Mouse (Mus musculus): ENCODE data around the gene Nol12.

The Nol12 gene

DNA sequence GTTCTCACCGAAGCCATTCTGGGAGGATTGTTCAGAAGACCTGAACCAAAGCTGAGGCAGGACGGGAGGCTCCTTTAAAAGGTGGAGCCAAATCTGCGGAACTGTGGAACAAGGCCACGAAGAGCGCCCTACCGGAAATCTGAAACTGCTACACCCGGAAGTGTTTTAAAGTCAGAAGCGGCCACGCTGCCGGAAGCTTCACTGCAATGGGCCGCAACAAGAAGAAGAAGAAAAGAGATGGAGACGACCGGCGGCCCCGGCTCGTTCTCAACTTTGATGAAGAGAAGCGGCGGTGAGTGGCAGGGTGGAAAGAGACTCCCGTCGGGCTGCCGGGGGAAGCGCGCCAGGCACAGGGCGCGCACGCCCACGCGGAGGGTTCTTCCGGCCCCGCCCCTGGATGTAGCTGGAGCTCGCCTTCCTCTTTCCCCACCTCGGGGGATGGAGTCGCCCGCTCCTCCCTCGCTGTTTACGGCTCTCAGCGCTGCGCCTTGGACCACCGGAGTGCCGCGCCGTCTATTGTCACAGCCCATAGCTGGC lies at the start of gene Nol12:
Nol12 (plus strand) TSS at position 150 of the 537 bp plus-strand sequence.
- peak; percentile 89 to 93 for DNase-seq (ENCODE audit: low spot score in 2 of 2)

DNA sequence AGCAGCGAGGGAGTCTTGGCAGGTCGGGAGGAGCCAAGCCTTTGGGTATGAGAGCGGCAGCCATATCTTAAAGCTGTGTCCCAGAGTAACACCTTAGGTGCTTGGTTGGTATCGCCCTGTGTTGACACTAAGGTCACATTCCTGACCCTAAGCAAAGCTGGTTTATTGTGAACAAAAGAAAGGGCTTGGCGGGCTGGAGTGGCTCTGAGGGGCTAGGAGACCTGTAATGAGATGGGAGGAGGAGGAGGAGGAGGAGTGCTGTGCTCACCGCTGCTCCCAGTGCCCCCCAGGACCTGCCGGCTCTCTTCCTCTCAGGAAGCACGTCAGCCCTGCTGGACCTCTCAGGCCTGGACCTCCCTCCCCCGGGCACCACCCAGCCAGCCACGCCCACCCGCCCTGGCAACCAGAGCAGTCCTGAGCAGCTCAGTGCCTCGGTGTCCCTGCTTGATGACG lies 45.3 kb upstream of the Nol12 start:
- DNase-seq (ENCODE audit: low spot score in 2 of 2): no peak

DNA sequence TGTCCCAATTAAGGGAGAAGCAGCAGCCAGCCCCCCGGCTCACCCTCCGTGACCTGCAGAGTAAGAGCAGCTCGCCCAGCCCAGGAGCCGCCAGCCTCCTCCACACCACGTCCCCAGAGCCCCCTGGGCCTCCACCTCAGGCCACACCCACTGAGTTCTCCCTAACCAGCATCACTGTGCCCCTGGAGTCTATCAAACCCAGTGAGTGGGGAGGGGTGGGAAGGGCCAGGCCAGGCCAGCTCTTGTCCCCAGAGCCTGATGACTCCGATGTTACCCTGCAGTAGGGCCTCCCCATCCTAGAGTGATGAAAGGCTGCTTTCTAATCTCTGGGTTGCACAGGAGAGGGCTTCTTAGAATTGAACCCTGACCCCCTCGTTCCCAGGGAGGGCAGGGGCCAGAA lies 42.3 kb upstream of the Nol12 start:
- no peak for DNase-seq (ENCODE audit: low spot score in 2 of 2)

DNA sequence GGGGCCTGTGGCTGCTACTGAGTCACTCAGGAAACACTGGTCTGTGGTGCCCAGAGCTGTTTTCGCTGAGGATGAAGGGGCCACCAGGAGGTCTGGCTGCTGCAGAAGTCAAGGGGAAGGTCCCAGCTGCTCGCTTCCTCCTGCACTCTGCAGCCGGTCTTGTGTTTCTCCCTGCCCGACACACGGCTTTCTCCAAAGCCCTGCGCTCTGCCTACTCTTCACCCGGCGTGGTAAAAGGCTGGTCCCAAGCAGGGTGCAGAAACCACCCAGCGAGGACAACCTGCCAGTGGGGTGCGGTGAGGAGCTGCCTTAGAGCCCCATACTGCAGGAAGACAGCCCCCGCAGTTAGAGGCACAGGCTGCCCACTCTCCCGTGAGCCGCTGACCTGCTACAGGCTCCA lies 40.0 kb upstream of the Nol12 start:
- no peak for DNase-seq (ENCODE audit: low spot score in 2 of 2)

DNA sequence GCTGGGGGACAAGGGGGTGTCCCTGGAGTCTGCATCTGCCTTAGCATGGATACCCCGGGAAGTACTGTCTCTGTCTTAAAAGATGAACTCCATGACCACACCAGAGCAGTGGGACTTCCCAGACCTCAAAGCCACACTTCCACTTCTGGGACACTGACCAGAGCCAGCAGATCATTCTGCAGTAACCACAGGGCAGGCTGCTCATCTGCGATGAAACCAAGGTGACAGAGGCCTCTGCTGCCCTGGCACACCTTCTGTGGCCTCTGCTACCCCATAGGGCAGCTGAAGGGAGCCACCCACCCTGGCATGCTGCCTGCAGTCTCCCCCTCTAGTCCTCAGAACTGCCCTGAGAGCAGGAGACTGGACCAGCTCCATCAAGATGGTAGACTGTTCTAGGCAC lies 39.0 kb upstream of the Nol12 start:
- DNase-seq (ENCODE audit: low spot score in 2 of 2): no peak

DNA sequence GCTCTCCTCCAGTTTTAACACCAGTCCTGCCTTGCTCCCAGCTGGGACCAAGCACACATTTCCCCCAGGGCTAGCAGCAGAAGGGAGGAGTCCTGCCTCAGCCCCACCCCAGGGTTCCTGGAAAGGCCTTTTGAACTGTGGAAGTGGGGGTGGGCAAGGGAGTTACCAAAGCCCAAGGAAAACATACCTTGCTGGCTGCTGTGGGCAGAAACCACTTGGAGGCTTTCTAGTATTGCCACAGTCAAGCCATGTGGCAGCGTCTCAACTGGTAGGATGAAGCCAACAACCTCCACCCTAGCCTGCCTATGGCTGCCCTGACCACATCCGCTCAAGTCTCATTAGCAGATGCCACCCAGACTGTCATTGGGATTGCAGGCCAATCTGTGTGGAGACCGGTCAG lies 38.6 kb upstream of the Nol12 start:
- no peak for DNase-seq (ENCODE audit: low spot score in 2 of 2)

DNA sequence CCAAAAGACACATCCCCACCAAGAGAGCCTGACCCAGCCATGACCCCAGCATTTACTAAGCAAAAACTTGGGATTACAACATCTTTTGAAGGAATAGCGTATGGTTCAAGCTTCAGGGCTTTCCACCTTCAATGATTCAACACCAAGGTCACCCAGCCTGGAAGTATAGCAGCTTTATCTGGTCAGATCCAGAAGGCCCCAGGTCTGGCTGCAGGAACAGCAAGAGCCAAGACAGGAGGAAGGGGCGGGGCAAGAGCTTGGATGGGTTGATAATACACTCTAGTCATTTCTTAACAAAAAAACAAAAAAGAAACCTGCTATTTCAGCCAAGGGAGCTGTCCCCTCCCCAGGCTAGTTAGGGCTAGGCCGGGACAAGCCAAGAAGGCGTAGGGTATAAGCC lies 37.2 kb upstream of the Nol12 start:
- no peak for DNase-seq (ENCODE audit: low spot score in 2 of 2)

DNA sequence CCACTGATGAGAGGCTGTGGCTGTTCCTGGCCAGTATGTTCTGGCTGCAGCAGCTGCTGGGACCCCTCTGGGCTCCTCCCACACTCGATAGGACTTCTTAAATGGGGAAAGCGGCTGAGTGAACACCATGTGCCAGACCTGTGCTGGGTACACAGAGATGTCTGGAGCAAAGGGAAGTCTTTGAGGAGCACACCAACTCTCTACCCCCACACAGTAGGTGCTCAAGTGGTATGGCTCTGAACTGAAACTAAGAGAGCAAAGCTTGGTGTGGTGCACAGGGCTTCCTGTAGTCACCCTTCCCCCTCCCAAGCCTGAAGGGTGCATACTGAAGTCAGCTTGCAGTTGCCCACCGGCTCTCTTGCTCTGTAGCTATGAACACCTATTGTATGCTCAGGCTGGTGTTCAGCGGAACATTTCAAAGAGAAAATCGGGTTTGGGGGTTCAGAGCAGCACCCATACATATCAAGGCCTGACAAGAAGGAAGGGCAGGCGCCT lies 36.2 kb upstream of the Nol12 start:
- no peak for DNase-seq (ENCODE audit: low spot score in 2 of 2)

DNA sequence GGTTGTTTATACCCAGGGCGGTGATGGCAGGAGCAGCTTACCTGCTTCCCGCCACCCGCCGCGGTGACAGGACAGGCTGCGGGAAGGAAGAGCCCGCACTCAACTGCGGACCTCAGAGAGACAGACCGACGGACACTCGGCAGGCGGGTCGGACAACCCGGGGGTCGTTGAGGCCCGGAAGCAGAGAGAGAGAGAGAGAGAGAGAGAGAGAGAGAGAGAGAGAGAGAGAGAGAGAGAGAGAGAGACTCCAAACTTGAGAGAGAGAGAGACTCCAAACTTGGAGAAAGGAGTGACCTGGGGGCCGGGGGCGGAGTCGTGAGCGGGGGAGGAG lies 35.4 kb upstream of the Nol12 start, which contains the start of gene Gm49510:
Gm49510 (plus strand) TSS at position 259 of the 331 bp plus-strand sequence.
- peak in 1 of 2 experiments; percentile 9 for DNase-seq (ENCODE audit: low spot score in 2 of 2)

DNA sequence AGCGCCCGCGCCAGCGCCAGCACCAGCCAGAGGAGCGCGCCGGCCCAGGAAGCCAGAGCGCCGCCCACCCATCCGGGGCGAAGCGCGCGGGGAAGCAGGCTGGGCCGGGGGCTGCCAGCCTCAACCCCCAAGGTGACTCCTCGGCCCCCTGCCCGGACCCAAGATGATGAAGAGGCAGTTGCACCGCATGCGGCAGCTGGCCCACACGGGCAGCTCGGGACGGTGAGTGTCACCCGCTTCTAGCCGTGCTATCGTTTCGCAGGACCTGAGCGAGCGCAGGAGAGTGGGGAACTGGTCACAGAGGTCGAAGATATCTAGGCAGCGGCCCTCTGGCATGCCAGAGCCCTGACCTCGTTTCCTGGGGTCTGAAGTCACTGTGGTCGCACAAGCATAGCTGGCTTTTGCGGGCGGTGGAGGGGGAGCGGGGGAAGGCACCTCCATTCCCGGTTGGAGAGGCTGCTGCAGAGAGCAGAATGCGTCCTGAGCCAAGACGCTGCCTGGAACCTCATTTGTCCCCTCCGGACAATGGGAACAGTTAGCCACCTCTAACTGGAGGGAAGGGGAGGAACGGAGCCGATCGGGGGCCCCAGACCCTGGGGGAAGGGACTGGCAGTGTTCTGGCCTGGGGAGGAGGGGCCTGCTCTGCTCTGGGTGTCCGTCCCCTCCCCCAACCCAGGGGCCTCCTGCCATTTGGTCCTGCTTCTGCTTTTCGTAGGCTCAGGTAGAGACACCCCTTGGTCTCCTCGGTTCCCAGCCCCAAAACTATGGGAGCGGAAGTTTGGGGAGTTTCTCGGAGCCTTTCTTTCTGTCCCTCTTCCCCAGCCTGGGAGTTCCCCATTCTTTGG lies 34.8 kb upstream of the Nol12 start, which contains the start of gene Sh3bp1:
Sh3bp1 (plus strand) TSS at position 29 of the 845 bp plus-strand sequence.
- peak; percentile 54 for DNase-seq (ENCODE audit: low spot score in 2 of 2)

DNA sequence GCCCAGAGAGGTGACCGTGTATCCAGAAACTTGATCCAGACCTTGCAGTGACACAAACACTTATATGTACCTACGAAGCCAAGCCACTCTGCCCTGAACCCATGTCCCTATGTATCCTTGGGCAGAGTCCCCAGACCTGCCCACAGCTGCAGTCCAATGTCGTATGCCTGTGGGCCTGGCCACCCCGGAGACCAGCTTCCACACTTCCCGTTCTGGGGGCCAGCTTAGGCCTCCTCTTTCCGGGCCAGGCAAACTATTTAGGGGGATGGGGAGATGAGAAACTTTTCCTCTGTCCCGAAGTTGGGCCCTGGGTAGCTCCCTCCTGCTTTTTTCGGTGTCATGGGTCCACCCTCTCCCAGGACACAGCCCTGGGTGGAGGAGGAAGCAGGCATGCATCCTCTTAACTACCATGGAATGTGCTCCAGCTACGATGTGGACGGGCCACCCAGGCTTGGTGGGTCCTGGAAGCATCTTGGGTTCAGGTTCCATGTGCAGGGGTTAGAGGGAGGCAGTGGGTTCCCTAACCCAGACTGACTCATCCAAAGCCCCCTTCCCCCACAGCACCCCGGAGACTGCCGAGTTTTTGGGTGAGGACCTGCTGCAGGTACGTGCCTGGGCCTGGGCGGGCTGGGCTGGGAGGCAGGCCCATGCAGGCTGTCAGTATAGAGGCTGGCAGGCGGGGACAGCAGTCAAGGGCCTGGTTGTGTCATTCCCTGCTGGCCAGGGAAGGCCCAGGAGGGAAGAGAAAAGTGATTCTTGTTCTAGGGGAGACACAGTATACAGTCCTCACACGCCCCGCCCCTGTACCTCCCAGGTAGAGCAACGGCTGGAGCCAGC lies 33.9 kb upstream of the Nol12 start:
- no peak for DNase-seq (ENCODE audit: low spot score in 2 of 2)

DNA sequence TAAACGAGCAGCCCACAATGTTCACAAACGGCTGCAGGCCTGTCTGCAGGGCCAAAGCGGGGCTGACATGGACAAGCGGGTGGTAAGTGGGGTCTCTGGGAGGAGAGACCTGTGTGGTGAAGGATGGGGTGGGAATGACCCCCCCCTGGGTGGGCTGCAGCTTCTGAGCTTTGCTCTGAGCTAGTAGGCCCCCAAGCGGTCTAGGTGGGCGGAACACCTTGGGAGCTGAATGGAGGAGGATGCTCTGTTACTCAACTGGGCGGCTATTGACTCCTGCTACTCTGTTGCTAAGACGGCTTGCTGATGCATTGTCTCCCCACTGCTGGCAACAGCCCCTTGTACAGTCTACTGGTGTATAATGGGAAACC lies 33.3 kb upstream of the Nol12 start:
- DNase-seq (ENCODE audit: low spot score in 2 of 2): no peak

DNA sequence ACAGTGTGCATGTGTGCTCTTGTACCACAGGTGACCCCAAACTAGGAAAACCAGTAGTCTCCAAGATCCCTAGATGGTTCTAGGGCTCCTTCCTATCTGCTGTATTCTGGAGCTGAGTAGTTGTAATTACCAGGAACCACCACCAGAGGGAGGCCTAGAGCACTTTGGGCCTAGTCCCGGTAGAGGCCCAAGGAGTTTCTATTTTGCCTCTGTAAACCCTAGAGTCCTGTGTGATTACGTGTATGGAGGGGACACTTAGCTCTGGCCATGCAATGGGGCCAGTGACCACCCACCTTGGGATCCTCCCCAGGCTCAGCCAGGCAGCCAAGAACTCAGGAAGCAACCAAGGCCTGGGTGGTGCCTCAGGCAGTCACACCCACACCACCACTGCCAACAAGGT lies 31.5 kb upstream of the Nol12 start:
- peak; percentile 90 to 91 for DNase-seq (ENCODE audit: low spot score in 2 of 2)

DNA sequence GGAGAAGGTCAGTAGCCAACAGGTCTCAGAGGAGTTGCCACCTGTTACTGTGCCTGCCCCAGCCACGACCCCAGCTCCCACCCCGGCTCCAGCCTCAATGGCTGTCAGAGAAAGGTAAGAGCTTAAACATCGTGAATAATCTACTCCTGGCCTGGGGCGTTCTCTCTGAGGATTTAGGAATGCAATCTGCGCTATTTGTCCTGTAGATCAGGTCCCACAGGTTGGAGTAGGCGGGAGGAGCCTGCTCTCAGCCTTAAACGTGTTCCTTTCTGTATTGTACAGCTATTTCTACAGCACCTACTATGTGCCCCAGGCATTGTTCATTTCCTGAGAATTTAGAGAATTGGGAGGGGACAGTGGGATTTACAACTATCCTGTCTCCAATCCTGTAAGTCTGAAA lies 26.3 kb upstream of the Nol12 start:
- DNase-seq (ENCODE audit: low spot score in 2 of 2): no peak

DNA sequence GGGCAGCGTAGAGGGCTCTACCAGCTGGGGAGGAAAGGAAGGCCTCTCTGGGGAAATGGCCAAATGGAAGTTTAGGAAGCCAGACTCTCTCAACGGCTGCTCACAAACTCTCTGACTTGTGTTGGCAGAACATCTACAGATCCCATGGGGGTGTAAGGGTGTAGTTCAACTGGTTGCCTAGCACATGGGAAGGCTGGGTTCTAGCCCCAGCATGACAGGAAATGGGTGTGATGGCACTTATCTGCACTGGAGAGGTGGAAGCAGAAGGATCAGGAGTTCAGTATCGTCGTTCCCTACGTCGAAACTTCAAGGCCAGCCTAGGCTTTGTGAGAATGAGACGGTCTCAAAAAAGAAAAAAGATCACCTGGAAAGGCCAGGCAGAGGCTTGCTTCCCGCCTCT lies 25.8 kb upstream of the Nol12 start:
- DNase-seq (ENCODE audit: low spot score in 2 of 2): no peak

DNA sequence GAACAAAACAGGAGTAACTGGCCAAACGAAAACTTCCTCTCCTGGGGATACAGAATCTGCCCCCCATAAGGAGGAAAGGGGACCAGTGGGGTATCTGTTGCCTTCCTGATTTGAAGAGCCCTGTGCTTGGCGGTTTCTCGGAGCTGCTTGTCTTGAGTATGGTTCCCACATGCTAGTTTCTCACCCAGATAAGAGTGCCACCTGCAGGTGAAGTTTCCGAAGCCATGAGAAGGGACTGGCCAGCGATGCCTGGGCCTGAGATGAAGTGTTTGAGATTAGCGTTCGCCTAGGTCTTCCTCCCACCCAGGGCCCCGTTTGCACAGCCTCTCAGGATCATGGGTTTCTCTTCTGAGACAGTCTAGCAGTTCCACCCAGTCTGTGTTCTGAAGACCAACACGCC lies 22.7 kb upstream of the Nol12 start:
- peak; percentile 46 to 53 for DNase-seq (ENCODE audit: low spot score in 2 of 2)

DNA sequence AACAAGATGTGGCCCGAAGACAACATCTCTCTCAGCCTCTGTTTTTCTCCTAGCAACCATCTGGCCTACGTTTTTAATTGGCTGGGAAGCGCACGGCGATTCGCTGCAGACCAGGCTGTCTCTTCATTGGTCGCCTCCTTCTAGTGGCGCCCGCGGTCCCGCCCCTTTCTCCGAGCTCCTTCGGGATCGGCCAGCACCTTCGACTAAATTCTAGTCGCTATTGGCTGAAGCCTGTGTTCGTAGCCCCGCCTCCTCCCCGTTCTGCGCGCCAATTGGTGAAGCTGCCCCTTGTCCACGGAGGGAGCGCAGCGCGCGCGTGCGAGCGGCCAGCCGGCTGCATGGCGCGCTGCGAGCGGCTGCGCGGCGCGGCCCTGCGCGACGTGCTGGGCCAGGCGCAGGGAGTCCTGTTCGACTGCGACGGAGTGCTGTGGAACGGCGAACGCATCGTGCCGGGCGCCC lies 21.1 kb upstream of the Nol12 start, which contains the start of gene Pdxp:
Pdxp (plus strand) TSS at position 288 of the 459 bp plus-strand sequence.
- DNase-seq (ENCODE audit: low spot score in 2 of 2): peak; percentile 96 to 98

DNA sequence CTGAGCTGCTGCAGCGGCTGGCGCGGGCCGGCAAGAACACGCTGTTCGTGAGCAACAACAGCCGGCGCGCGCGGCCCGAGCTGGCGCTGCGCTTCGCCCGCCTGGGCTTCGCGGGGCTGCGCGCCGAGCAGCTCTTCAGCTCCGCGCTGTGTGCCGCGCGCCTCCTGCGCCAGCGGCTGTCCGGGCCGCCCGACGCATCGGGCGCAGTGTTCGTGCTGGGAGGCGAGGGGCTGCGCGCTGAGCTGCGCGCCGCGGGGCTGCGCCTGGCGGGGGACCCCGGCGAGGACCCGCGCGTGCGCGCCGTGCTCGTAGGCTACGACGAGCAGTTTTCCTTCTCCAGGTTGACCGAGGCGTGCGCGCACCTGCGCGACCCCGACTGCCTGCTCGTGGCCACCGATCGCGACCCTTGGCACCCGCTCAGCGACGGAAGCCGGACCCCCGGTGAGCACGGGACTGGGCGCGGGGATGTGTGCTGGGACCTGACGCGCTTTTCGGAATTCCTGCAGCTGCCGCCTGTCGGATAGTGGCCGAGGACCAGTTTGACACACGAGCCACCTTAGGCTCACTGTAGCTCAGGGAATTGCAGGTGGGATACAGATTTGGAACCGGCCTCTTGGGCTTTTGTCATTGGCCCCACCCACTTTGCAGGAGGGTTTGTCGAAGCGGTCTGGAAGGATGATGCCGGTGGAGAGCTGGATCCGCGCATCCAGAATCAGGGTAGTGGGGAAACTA lies 20.5 kb upstream of the Nol12 start:
- DNase-seq (ENCODE audit: low spot score in 2 of 2): peak; percentile 45 to 58

DNA sequence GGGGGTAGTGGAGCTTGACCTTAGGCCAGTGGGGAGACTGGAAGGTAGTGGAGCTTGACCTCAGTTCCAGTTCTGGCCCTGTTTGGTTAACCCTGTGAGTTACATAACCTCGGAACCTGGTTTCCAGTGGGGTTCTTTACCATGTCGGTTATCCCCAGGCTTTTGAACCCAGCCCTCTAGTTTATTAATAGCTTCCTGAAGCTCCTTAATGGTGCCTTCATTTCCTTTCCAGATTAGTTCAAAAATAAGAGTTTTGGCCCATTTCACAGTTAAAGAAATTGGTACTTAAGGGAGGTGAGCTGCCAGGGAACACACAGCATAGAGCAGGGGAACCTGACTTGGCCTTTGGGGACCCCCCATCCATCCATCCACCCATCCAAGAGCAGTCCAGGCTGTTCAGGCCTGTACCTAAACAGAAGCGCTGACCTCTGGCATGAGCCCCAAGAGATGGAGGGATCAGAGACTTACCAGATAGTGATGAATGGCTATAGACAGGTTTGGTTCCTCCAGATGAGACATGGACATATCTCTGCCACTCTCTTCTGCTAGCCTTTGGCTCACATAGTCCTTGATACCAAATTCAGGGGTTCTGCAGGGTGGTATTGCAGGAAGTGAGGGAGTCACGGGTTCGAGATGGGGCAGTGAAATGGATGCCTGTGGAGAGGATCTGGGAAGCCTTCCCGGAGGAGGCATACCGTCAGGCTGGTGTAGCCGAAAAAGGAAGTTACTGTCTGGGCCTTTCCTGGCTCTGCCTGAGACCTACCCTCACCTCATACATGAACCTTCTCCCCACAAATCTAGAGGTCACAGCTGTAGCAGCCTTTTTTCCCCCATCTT lies 19.7 kb upstream of the Nol12 start:
- no peak for DNase-seq (ENCODE audit: low spot score in 2 of 2)

DNA sequence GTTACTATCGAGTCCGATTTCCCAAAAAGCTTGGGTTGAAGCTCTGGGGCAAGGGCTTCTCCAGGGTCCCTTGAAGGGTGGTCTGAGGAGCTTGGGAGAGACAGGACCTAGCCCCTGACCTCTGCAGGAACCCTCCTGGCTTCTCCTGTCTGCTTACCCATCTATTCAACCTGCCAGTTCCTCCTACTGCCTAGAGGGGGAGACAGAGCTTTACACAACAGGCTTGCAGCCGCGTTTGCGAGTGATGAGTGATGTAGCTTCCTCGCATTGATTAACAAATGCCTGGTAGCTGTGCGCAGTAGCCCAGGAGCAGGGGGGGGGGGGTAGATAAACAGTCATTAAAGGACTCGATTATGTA lies 19.1 kb upstream of the Nol12 start:
- peak; percentile 73 to 88 for DNase-seq (ENCODE audit: low spot score in 2 of 2)
